Mouse (Mus musculus): ENCODE results near the gene Six2.

Six2 gene

DNA sequence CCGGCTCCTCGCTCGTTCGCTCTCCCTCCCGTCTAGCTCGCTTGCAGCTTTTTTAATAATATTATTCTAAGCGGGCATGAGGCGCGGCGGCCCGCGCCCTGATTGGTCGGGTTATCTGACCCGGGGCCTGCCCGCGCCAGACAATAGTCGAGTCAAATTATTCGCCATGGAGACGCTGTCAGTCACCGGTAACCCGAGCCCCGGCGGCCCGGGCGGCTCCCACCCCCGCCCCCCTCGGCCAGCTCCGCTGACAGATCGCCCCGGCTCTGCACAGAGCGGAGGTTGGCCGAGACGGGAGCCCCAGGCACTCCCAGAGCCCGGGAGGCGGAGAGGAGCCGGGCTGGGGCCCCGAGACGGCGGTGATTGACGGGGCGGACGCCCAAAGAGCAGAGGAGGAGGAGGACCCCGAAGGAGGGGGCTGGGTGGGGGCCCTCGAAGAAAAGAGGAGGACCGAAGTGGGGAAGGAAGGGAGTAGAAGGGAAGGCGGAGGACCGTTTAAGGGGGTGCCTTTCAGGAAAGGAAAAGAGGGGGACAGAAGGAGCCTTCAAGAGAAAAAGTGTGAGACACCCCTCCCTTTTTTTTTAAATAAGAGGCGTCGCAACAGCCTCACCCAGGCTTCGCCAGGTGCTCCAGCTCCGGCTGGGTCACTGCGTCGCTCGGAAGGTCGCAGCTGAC lies at the start of gene Six2:
Six2 (minus strand) TSS at position 39 of the 675 bp plus-strand sequence.
- peak; percentile 67 for DNase-seq (ENCODE audit: low read depth, low spot score)

DNA sequence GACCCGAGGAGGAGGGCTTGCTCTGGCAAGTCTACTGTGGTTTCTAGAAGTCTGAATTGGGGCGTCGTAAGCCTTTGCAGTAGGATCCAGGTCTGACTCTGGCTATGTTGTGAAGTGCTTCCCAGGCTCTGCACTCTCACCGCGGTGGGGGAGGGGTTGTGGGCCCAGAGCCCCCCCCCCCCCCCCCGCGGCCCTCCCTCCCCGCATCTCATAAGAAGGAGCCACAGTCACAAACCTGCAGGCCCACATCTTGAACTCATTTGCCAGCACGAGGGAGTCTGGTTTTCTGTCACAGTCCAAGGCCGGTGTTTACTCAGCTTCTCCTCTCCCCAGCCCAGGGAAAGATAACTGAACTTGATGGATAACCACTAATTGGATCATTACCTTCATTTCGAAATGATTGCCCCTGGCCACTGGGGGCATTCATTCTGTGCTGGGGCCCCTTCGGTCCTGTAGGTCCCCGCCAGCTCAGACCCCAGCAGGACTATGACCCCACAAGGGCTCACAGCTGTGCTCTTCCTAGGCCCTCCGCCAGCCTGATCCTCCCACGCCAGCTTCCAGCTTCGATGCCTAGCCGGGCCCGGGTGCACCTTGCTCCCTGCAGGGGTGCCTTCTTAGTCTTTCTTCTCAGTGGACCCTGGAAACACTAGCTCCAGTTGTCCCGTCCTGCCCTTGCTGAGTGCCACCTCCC lies 49.2 kb upstream of the Six2 start:
- DNase-seq (ENCODE audit: low read depth, low spot score): no peak

DNA sequence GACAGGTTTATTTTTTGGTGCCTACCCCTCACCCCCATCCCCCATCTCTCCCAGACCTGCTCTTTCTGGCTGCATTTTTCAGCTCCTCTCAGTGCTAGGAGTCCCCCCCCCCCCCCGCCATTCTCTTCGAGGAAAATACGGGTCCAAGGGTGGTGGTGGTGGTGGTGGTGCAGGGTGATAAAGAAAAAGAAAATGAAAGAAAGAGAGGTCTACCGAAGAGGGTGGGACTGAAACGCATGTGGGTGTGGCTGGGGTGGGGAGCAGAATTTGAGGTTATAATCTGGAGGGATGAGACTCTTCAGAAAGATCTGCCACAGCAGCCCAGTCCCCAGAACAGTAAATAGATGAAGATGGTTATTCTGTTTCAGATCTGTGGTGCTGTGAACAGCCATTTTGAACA lies 43.3 kb upstream of the Six2 start:
- no peak for DNase-seq (ENCODE audit: low read depth, low spot score)

DNA sequence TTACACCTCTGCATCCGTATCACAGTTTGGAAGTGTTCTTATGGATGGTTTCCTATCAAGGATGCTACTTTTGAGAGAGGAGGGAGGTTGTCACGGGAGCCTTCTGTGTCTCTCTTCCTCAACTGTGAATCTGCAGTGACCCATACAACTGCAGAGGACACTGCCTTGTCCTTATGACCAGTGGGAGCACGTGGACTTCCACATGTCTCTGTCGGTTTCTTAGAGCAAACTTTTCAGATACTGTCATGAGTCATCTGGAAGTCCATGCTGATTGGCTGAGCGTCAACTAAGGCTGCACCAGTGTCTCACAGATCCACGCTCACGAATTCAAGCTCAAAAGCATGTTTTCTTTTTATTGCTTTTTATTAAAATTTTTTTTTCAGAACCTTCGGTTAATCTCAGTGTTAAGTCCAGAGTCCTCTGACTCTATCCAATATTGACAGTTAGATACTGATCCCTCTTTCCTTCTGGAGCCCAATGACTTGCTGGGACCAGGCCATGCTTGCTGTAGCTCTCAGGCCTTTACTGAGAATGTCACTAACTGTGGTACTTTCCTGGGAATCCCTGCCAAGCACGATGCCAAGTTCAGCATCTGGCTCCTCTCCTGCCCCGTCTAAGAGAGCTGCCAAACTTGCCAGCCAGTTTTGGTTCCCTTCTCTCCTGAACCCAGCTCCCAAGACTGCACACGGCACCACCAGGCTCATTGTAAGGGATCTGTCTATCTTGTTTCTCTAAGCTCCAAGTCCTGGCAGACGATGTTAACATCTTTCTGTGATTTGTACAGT lies 42.3 kb upstream of the Six2 start:
- DNase-seq (ENCODE audit: low read depth, low spot score): no peak

DNA sequence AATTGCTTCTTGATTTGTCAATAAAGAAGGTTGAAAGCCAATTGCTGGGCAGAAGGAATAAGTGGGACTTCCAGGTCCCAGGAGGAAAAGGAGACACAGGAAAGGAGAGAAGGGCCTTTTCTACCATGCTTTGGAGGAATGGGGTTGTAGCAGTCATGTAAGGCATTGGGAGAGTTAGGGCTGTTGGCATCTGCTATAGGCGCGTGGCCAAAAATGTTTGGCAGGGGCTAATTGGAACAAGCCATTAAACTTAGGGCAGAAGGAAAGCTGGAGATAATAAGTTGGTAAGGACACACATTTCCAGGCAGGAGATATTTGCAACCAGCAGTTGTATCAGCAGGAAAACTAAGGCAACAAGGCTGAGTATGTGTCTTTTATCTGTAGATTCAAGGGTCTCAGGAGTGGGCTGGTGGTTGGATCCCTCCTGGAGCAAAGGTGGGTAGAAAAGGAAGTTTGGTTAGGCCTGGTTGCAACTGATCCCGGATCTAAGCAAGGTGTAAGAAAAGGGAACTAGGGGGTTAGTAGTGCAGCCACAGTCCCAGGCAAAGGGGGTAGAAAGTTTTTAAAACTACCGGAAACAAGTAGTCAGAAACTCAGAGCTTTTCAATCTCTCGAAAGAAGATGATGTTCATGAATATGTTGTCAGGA lies 40.1 kb upstream of the Six2 start:
- DNase-seq (ENCODE audit: low read depth, low spot score): no peak

DNA sequence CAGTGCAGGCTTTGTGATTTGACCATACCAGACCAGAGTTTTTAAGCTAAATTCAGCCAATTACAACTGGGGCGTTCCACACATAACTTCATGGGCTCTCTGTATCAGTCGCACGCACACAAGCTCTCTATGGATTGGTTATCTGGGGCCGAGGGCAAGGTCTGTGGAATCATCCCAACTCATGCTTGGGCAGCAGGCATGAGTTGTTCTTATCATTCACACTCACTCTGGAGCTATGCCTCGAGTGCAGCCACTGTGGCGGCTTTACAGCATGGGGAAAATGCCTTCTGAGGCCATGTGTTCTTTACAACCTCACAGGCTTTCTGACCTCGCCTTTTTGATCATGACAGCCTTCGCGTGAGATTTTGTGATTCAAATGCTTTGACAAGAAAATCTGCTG lies 37.9 kb upstream of the Six2 start:
- DNase-seq (ENCODE audit: low read depth, low spot score): no peak

DNA sequence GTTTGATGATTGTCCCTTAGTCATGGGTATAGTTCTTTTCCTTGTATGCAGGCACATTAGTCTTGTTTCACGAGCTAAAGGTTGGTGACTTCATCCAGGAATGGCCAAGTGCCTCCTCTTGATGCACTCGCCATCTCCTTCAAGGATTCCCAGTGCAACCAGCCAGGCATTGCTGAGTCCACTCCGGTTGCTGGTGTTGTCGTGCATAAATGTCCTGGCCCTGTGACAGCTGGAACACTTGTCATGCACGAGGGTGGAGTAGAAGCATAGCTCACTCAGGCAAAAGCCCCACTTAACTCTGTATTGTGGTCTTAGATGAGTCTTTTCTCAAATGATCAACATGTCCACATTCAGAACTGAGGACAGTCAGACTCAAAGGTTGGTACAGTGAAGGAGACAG lies 35.1 kb upstream of the Six2 start:
- DNase-seq (ENCODE audit: low read depth, low spot score): no peak

DNA sequence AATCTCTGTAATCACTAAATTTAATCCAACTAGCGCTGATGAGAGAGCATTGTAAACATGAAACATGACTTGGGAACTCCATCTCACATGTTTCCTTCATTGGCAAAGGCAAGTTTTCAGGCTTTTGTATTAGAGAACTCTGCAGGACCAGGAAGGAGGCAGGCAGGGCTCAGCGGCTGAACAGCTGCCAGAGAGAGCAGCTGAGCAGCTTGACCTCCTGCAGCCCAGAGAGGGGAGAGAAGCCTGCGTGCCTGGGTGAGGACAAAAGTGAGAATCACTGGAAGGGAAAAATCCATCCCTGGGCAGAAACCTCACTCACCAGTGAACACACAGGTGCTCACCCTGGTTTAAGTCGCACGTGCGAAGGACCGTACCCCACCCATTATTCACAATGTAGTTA lies 29.2 kb upstream of the Six2 start:
- no peak for DNase-seq (ENCODE audit: low read depth, low spot score)

DNA sequence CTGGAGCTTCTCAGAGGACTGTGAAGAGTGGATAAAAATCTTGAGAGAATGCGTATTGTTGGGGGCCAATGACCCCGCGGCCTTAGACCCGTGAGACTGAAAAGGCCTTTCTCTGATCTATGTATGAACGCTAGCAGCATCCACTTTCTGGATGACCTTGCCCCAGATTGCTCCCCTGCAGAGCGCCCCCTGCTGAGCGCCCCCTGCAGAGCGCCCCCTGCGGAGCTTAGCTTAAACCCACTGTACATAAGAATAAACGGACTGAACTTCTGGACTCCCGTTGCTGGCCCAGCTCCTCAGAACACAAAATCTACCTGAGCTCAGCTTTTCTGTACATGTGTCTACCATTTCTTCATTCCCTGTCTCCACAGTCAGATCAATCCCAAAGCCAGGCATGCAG lies 27.7 kb upstream of the Six2 start:
- DNase-seq (ENCODE audit: low read depth, low spot score): no peak

DNA sequence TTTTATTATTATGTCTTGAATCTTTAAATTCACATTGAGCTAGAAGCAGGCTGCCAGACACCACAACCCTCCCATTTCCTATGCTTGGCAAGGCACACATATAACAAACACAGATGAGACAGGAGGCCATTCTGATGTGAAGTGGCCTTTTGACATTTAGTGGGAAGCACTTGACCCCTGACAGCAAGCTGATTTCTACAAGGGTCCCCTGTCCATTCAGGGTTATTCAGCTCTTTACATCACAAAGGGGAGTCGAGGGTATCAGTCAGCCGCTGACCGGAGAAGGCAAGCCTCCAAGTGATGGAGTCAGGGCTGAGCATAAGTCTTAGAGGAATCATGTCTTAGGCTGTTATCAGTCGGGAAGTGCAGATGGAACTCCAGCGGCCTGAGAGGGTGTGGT lies 26.3 kb upstream of the Six2 start:
- no peak for DNase-seq (ENCODE audit: low read depth, low spot score)

DNA sequence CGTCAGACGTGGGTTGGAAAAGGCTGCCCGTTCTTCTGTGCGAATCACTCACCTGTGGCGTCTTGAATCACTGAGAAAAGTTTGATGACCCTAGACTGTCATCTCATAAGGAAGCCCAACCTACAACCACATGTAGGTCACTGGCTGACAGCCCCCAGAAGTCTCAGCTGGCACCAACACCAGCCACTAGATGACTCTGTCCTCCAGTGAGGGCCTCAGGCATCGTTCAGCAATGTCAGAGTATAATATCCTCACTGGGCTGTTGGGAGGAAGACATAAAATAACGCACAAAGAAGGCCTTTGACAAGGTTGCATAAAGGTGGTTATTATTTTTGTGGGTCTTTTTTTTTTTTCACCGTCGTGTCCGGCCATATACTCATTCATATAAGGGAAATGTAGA lies 24.8 kb upstream of the Six2 start:
- no peak for DNase-seq (ENCODE audit: low read depth, low spot score)

DNA sequence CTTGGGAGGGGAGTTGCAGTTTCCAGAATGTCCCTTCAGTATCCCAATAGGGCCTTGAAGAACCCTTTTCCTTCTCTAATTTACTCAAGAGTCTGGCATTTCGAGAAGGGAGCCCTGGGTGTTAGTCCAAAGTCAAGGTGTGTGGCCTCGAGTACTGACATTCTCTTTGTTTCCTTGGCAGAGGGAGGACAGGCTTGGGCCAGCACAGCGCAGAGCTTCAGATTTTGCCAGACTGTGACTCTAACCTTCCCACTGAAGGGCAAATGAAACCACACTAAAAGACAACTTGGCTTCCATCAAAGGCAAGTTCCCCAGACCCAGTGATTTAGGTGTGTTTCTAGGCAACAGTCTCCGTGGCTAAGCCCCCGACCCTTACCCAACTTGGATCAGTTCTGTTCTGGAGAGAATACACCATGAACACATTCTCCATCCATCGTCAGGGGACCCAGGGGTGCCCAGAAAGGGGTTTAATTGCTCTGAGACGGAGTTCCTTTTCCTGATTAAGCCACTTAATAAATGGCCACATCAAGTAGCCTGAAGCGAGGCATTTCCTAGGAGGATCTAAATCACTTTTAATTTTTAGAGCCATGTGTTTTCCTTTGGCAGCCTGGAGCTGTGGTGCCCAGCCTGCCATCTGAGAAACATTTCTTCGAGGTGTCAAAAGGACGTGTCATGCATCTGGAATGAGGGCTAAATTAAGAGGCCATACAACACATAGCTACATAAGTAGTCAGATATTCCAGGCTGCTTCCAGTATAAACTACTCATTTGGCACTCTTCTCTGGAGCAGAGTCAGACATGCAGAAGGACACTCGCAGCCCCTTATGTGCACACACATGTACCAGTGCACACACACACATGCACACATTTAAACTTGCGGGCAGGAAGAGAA lies 16.5 kb upstream of the Six2 start:
- DNase-seq (ENCODE audit: low read depth, low spot score): no peak

DNA sequence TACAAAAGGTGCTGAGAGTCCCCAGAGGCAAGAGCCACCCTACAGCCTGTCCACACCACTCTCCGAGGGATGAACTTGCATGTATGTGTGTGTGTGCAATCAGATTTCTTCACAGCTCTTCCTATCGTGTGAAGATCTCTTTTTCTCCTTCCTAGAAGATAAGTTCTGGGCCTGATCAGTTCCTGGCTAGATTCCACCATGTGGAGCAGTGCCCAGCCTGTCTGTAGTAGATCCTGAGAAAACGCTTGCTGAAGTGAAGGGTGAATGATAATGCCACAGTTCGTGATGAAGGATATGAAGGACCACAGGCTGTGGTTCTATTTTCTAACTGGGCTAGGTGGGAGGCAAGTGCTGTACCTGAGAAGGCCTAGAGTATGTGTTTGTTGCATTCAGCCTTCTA lies 12.0 kb upstream of the Six2 start:
- DNase-seq (ENCODE audit: low read depth, low spot score): no peak

DNA sequence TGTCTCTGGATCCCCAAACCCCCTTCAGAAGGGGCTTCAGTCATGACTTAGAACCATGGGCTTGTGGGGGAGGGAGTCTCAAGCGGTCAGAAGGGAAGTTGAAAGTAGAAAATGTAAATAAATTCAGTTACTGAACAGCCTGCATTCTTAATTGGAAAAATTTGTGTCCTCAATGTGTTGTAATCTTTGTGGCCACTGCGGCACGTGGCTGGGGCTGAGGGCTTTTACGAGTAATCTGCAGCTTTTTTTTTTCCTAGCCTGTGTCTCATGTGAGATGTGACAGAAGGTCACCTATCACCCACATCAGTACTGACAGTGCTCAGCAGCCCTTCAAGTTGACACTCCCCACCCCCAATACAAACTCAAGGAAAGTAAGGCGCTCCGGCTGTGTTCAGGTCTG lies 10.6 kb upstream of the Six2 start:
- DNase-seq (ENCODE audit: low read depth, low spot score): no peak

DNA sequence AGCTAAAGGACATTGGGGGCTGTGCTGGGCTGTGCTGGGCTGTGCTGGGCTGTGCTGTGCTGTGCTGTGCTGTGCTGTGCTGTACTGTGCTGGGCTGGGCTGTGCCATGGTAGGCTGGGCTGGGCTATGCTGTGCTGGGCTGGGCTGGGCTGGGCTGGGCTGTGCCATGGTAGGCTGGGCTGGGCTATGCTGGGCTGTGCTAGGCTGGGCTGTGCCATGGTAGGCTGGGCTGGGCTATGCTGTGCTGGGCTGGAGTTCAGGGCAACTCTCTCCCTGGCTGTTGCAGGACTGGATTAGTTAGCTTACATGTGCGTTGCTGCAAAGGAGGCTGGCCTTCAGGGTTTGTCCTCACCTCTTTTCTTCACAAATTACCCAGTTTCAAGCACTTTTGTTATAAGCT lies 9.9 kb upstream of the Six2 start:
- no peak for DNase-seq (ENCODE audit: low read depth, low spot score)

DNA sequence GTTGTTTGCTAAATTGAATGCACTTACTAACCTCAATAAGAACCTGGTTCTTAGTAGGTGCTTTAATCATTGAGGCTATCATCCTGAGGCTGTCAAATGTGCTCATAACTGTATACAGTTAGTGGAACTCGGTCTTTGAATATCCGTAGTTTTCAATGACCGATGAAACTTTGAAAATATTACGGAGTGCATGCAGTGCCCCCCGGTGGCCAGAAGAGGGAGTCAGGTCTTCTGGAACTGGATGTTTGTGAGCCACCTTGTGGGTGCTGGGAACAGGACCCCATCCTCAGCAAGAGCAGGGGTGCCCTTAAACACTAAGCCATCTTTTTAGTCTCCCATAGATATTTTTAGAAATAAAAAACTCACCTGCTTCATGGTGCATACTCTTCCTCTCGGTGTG lies 6.4 kb upstream of the Six2 start:
- no peak for DNase-seq (ENCODE audit: low read depth, low spot score)

DNA sequence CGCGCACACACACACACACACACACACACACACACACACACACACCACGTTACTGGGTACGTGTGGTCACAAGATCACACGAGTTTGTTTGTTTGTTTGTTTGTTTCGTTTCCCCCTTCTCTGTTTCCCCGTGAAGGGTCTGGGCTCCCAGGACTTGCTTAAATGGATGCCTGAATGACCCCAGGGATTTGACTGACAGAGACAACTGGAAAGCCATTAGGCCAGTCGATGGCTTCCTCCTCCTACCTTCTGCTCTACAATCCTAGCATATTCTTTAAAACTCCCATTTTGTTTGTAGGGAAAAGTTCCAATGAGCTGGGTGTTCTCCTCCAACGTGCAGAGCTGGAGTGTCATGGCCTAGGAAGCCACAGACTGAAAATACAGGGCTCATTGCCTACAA lies 5.0 kb upstream of the Six2 start:
- no peak for DNase-seq (ENCODE audit: low read depth, low spot score)

DNA sequence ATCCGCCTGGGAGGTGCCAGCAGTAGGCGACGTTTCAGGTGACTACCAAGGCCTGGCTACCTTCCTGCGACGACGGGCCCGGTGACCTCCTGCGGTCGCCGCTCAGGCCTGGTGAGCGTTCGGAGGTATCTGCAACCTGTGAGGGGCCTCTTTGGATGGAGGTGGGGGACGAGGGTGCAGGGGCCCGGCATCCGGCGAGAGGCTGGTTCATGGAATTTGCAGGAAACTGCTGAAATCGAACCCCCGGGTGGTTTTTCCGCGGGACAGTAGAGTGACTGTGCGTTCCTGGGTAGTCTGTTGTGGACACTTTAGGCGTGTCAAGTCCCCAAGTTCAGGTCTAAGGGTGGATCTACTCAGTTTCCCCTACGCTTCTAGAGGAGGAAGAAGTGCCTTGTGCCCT lies 4.5 kb upstream of the Six2 start:
- no peak for DNase-seq (ENCODE audit: low read depth, low spot score)

DNA sequence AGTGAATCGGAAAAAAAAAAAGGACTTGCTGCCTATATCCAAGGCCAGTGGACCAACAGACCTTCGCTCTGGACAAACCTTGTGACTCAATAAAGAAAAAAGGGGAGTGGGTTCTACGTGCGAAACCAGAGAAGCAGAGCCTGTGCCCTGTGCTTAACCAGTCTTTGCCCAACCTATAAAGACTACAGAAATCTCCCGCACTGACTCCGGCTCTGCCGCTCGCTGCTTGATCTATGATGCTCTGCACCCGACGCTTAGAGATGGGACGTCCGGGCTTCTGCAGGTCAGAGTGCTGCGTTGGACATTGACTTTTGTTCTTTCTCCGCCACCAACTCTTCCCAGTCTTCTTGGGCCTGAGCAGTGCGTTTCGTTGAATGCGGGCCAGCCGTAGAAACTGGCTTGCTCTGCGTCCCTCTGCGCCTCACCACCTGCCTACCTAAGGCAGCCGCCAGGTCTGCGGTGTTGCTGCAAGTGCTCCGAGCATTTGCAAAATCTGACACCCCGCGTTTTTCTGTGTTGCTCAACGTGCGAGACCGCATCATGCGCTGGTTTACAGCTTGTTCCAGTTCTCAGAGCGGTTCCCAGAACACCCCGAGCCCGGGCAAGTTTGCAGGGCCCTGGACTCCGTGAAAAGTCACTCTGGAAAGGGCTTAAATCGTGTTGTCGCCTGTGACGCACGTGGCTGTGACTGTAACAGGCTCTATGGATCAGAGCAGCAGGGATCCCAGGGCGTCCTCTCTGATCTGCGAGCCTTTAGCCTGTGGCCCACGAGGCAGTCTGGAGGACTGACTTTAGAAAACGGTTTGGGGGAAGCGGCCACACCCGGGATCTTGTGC lies 3.8 kb upstream of the Six2 start:
- no peak for DNase-seq (ENCODE audit: low read depth, low spot score)

DNA sequence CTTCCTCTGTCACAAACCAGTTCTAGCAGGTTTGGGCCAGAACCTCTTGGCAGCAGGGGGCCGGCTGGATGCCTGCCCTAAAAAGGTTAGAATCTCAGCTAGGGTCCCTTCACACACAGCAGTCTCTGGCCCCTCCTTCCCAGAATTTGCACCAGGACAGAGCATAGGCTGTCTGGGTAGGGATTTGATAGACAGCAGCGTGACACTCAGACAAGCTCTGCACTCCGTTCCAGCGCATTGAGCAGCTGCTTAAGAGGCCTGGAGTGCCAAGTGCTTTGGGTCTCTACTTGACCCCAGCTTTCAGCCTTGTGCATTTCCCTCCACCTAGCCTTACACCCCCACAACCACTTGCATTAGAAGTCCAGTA lies 2.9 kb upstream of the Six2 start:
- DNase-seq (ENCODE audit: low read depth, low spot score): no peak

Measured in WW6 (cell line).